Mouse (Mus musculus): ENCODE data around the gene Fam13a.

Fam13a gene

GRCm38 (mm10) chr6:58999044-58999453, 25.3 kb downstream of the Fam13a start:
- peak; percentile 68 to 86 for DNase-seq (ENCODE audit: low spot score in 2 of 2)

- no peak for DNase-seq (ENCODE audit: low spot score in 2 of 2)
Measured at GRCm38 (mm10) chr6:58998528-58998927, 25.8 kb downstream of the Fam13a start.

GRCm38 (mm10) chr6:58989149-58989548, 35.2 kb downstream of the Fam13a start:
- no peak for DNase-seq (ENCODE audit: low spot score in 2 of 2)

GRCm38 (mm10) chr6:58988706-58989105, 35.6 kb downstream of the Fam13a start:
- DNase-seq (ENCODE audit: low spot score in 2 of 2): no peak

- DNase-seq (ENCODE audit: low spot score in 2 of 2): no peak
Measured at GRCm38 (mm10) chr6:58987166-58987565, 37.2 kb downstream of the Fam13a start.

GRCm38 (mm10) chr6:58985186-58985585, 39.2 kb downstream of the Fam13a start:
- DNase-seq (ENCODE audit: low spot score in 2 of 2): no peak

- no peak for DNase-seq (ENCODE audit: low spot score in 2 of 2)
Measured at GRCm38 (mm10) chr6:58975249-58975648, 49.1 kb downstream of the Fam13a start.

- no peak for DNase-seq (ENCODE audit: low spot score in 2 of 2)
Measured at GRCm38 (mm10) chr6:58974428-58974827, 49.9 kb downstream of the Fam13a start.

DNA sequence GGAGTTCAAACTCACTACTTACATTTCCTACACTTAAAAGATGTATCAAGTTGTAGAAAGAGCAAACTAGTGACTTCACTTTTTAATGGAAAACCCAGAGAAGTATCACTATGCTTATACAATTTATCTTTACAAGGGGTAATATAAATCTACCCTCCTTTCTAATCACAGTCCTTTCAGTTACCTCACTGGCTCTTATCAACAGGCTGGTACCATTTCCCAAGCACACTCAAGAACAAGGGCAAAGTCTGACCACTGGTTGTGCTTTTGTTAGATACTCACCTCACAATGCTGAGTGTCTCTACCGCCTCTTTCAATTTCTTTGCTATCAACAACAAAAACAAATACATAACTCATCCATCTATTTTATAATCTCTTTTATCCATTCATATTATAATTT, 51.5 kb downstream of the Fam13a start:
- no peak for DNase-seq (ENCODE audit: low spot score in 2 of 2)

GRCm38 (mm10) chr6:58968272-58968671, 56.1 kb downstream of the Fam13a start:
- DNase-seq (ENCODE audit: low spot score in 2 of 2): peak in 1 of 2 experiments; percentile 12

DNA sequence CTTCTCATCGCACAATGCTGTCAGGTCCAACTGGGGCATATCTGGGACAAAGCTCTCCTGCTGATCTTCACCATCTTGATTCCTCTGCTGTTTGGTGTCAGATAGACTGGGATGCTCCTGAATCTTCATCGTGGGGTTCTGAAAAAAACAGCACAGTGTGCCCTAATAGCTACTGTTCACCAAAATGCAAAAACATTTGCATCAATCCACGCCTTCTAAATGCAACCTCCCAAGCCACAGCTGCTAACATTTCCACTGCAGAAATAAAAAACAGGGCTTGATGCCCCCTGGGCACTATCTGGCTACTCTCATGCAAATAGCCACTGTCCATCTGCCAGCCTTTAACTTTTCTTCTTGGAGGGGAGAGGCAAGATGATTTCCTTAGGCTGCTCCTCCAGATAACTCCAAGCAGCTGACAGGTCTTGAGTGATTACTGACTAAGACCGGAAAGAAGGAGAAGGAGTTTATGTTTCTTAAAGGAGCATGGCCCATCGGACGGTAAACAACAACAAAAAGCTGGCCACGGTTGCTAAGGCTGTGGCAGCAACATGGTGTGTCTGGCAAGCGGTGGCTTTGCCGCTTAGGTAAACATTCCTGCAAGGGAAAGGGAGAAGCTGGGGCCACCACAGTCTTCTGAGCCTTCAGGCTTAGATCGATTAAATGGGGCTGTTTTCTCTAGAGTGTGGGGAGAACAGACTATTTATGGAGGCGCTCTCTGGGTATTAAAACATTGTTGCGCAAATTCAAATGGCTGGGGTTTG, 59.1 kb downstream of the Fam13a start:
- no peak for DNase-seq (ENCODE audit: low spot score in 2 of 2)

DNA sequence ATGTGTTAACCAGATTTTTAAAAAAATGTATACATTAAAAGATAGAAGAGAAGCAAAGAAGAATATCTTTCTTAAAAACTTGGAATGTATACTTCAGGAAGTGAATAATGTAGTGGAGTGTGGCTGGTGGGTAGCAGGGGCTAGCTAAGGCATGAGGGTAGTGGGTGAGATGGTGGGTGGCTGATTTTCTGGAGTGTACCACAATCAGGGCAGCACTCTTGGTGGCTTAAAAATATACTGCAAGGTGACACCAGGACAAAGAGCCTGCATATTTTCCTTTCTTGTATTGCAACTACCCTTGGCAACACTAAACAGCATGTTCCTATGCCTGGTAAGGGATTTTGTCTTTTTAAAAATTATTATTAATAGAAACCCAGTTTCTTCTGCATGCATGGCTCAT, 59.8 kb downstream of the Fam13a start:
- no peak for DNase-seq (ENCODE audit: low spot score in 2 of 2)

DNA sequence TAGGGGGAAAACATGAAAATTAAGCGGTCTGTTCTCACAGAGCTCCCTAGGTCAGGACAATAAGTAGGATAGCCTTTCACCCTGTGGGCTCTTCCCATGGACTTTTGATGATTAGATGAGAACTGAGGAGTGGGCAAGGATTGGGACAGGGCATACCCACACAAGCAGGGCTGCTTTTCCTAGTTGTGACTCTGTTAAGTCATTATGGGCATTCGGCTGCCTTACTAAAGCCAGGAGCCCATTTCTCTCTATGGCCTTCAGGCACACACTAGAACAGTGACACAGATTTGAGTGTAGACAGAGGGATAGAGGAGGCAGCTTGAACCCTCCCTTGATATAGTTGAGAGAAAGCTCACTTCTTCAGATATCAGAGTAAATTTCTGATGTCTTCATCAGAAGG, 60.3 kb downstream of the Fam13a start:
- DNase-seq (ENCODE audit: low spot score in 2 of 2): no peak

DNA sequence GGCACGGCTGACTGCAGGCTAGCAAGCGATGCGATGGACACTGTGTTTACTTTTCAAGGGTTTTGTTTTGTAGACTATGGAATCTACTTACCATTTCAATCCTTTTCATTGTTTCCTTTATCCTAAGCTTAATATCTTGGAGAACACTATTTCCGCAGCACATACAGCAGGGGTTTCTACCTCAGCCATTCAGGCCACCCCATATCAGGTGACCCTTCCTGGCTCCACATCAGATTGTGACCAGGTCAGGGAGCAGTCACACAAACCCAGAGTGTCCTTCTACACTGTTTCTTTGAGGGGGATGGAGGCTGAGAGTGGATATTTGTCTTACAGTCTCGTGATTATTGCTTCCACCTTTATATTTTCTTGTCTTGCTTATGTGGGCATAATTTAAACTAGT, 61.7 kb downstream of the Fam13a start:
- DNase-seq (ENCODE audit: low spot score in 2 of 2): no peak

- DNase-seq (ENCODE audit: low spot score in 2 of 2): no peak
Measured at GRCm38 (mm10) chr6:58960523-58960922, 63.8 kb downstream of the Fam13a start.

DNA sequence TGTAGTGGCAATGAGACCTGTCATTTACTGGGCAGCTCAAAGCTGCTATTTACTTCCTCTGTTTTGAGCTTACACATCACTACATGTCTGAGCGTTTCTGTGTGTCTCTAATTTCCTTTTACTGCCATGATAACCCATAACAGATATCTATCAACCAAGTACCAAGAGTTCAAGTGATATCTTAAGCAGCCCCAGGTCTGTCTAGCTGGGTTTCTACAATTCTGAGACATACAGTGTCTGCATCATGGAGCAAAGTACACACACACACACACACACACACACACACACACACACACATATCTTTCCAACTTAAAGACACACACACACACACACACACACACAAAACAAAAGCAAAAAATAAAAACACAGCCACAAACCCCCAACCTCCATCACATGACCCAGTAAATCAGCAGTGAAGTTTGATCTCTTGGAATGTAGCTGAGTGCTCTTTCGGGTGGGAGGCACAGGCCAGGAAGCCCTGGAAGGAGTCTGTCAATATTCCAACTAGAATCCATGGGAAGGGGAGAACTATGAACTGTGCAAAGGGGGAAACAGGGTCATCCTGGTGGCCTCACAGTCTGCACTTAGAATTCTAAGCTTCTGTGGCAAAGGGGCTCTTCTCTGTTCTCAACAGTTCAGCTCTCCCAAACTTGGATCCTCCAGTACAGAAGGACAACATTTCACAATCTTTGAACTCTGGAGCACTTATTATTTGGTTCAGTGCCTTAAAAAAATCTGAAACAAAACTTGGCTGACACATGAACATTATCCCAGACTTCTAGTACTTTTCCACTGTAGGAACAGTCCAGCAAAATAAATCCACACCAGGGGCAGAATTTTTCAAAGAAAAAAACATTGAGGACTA, 73.0 kb downstream of the Fam13a start:
- DNase-seq (ENCODE audit: low spot score in 2 of 2): peak; percentile 23 to 48

DNA sequence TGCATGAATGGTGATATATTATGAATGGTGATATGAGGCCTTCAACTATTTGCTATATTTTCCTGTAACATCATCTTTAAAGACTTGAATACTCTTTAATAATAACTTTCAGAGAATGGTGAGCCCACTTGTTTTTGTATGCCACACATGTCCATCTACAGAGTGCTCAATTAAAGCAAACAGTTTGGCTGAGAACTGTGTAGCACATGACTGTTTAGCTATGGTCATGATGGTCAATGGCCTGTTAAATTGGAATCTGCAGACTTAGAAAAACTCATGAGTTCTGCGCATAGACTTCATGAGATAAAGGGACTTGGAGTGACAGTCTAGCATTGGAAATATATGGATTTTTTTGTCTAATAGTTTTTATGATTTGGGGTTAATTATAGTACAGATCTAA, 73.9 kb downstream of the Fam13a start:
- no peak for DNase-seq (ENCODE audit: low spot score in 2 of 2)

DNA sequence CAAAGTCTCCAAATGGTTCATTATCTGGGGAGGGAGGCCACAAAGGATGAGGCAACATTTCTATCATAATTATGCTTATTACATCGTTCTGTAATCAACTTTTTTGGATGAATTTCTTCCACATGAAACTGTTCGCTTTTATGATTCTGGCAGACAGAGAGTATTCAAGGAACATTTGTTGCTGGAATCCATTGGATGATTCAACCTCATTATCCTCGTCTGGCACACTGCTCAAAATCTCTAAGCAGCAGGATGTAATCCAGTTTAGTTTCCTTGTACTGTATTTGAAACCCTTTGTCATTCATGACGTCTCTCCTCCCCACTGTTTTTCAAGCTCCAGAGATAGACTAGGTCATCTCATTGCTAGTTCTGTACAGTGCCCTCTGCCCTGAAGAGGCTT, 77.5 kb downstream of the Fam13a start:
- no peak for DNase-seq (ENCODE audit: low spot score in 2 of 2)

- DNase-seq (ENCODE audit: low spot score in 2 of 2): no peak
Measured at GRCm38 (mm10) chr6:58946246-58946645, 78.1 kb downstream of the Fam13a start.

DNA sequence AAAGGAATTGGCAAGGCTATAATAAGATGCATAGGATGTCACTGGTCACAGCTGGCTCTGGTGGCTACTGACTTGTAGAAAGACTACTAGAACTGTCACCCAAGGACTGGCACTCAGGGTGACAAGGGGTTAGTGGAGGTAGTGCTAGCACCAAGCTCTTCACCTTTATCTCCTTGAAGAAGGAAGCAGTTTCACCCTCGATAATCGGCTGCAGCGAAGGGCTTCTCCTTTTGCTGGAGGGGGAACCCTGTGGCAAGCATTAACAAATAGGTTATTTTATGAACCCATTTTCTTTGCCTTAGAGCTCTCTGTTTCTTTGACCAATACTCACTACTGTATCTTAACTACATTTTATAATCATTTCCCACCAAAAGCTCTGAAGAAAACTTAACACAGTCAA, 80.4 kb downstream of the Fam13a start:
- DNase-seq (ENCODE audit: low spot score in 2 of 2): no peak

DNA sequence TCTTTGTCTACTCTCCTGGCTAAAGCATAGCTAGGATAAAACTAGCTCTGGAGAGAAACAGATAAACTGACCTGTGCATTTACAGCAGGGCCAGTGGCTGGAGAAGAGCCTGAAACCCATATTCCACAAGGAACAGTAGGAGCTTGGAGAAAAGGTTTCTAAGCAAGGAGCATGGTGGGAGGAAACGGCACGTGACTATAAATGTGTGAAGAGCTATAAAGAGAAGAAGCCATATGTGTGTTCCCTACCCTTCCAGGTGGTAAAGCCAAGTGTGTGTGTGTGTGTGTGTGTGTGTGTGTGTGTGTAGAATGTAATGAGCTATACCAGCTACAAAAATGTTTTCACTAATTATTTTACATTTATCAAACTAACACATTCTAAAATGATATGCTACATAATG, 82.1 kb downstream of the Fam13a start:
- DNase-seq (ENCODE audit: low spot score in 2 of 2): no peak

DNA sequence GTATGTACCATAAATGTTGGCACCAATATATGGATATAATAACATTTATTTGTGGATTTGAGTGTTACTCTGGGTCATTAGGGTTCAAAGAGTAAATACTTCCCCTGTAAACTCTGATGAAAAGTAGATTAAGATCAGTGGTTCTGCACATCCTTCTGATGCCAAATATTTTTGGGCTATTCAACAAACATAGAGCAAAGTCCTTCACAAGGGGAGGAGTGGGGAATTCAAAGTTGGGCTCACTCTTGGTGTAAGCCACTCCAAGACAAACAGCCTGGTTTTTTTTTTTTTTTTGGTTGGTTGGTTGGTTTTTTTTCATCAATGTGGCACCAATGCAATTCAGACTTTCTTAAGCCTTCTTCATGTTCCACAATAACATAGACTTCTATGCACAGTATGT, 86.6 kb downstream of the Fam13a start:
- DNase-seq (ENCODE audit: low spot score in 2 of 2): no peak

DNA sequence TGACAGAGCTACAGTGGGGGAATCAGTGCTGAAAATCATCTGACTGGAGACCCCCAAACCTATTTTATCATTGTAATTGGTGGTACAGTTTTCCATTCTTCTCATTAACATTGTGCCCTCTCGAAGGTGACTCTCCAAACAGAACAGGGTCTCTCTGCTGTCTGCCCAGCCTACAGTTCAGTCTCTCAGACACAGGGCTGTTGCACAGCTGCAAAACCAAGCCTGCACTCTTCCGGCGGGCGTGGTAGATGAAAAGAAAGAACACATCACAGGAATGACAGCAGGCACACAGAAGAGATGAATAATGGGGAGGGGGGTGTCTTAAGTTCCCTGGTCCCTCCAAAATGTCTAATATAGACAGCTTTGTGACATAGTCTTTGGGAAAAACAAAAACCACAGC, 90.2 kb downstream of the Fam13a start:
- DNase-seq (ENCODE audit: low spot score in 2 of 2): no peak

Measured in heart, adult 9 months (tissue).